ENCODE assay signal across 8 mouse cellular contexts in genomic region chr17:21733049-21733448, GRCm38 (mm10). TPM values are rescaled to one million over a fixed set of nuclear protein-coding genes. Genes with fewer than 3 reads are reported as not detected.
DNase-seq lines count a peak whose midpoint lies in the region; ATAC-seq and TF ChIP-seq lines count a peak whose summit lies in the region.

No protein-coding gene starts in this region.

- peak in 1 of 2 experiments; percentile 6 for DNase-seq in cerebellum, adult 2 months
- no peak for DNase-seq in cerebellum, postnatal 4 days (ENCODE audit: low spot score in 2 of 2)
- no peak for DNase-seq in CH12.LX (ENCODE audit: extremely low read depth)
- no peak for DNase-seq in liver, postnatal 0 days
- DNase-seq in embryo, embryonic 9.5 days (ENCODE audit: extremely low spot score), result no peak
- no peak for DNase-seq in layer of hippocampus, postnatal 25 days (ENCODE audit: extremely low spot score in 1 of 2, low spot score in 1 of 2)

- H3K9me3 ChIP-seq in CH12.LX (replicated peaks; ENCODE audit: low read length), result no peaks in the 10 kb centered on the region
- no peaks in the 10 kb centered on the region for H3K9me3 ChIP-seq in heart, embryonic 15.5 days (replicated peaks)
- no peaks in the 10 kb centered on the region for H3K9me3 ChIP-seq in liver, postnatal 0 days (ENCODE audit: low read length)

- peak overlapping the region; percentile 84 for H3K9ac ChIP-seq in CH12.LX (ENCODE audit: insufficient read depth, low read depth)
- H3K9ac ChIP-seq in heart, embryonic 15.5 days, result 0 out of 2 replicates have a peak overlapping the region, but pooled peaks have one; percentile 84
- H3K9ac ChIP-seq in liver, postnatal 0 days (replicated peaks), result peak overlapping the region; percentile 84

- no peaks in the 10 kb centered on the region for H3K79me2 ChIP-seq in CH12.LX (replicated peaks; ENCODE audit: control insufficient read depth, extremely low read depth, insufficient read depth, poor library complexity, severe bottlenecking)

- no peaks in the 10 kb centered on the region for H3K4me1 ChIP-seq in cerebellum, adult 2 months (ENCODE audit: control insufficient read depth, insufficient read depth, low read length)
- peaks cover 0 to 13% of the 10 kb centered on the region in 2 experiments; a peak in 3 of 4 replicates for H3K4me1 ChIP-seq in CH12.LX (ENCODE audit: control insufficient read depth in 1 of 2, insufficient read depth in 2 of 2)
- peaks cover 7% of the 10 kb centered on the region for H3K4me1 ChIP-seq in heart, embryonic 15.5 days (replicated peaks)
- H3K4me1 ChIP-seq in liver, postnatal 0 days (ENCODE audit: insufficient read depth), result peaks cover 7% of the 10 kb centered on the region

- in situ Hi-C loops in CH12.LX (cut with MboI; ENCODE audit: low pct_ligation_motif_present, low pct_unique_long_range_greater_than_20kb, low sequenced_read_pairs), result no loop called here

- no peak for TF ChIP-seq RAD21 in CH12.LX (IDR thresholded peaks at IDR 0.05; ENCODE audit: low read depth, low read length)

- TF ChIP-seq EP300 in CH12.LX (IDR thresholded peaks at IDR 0.05; ENCODE audit: low read length), result no peak
- no peak for TF ChIP-seq EP300 in liver, postnatal 0 days (IDR thresholded peaks at IDR 0.05; ENCODE audit: low read depth)

- TF ChIP-seq POLR2A in cerebellum, adult 2 months (IDR thresholded peaks at IDR 0.05; ENCODE audit: borderline replicate concordance, insufficient read depth, low read length), result no peak
- TF ChIP-seq POLR2A in CH12.LX (IDR thresholded peaks at IDR 0.05; ENCODE audit: low read depth, low read length), result no peak

- ATAC-seq in heart, embryonic 15.5 days (replicated peaks; ENCODE audit: insufficient number of reproducible peaks, insufficient read depth, low FRiP score, low read depth), result no peak
- no peak for ATAC-seq in liver, postnatal 0 days
- ATAC-seq in cerebellum, adult (ENCODE audit: insufficient number of reproducible peaks, low FRiP score, low TSS enrichment), result no peak

- H3K36me3 ChIP-seq in CH12.LX (replicated peaks in 1 of 2; ENCODE audit: control insufficient read depth in 1 of 2, insufficient read depth in 1 of 2, low read length in 1 of 2), result peaks cover 3 to 6% of the 10 kb centered on the region in 2 experiments
- H3K36me3 ChIP-seq in heart, embryonic 15.5 days, result 0 out of 2 replicates have a peak, but pooled peaks cover 3% of the 10 kb centered on the region
- H3K36me3 ChIP-seq in liver, postnatal 0 days (replicated peaks; ENCODE audit: insufficient read depth, low read length), result no peaks in the 10 kb centered on the region; the same call in 1 of the 2 replicates

- WGBS in cerebellum, adult 2 months, result 80% methylated on average over 4 of the region's 4 CpGs
- WGBS in heart, embryonic 15.5 days, result 84% methylated on average over 4 of the region's 4 CpGs
- 77% methylated on average over 4 of the region's 4 CpGs for WGBS in liver, postnatal 0 days (ENCODE audit: insufficient replicate concordance)

- no peak overlapping the region for H3K27ac ChIP-seq in cerebellum, adult 2 months (ENCODE audit: insufficient read depth, low read length)
- no peak overlapping the region for H3K27ac ChIP-seq in CH12.LX (ENCODE audit: insufficient read depth, low read depth)
- peak overlapping the region; percentile 84 for H3K27ac ChIP-seq in heart, embryonic 15.5 days
- H3K27ac ChIP-seq in liver, postnatal 0 days (ENCODE audit: low read depth), result peak overlapping the region; percentile 89

- H3K27me3 ChIP-seq in cerebellum, adult 2 months (ENCODE audit: control insufficient read depth, insufficient read depth, low read length), result no peaks in the 10 kb centered on the region
- H3K27me3 ChIP-seq in CH12.LX (replicated peaks), result no peaks in the 10 kb centered on the region
- no peaks in the 10 kb centered on the region for H3K27me3 ChIP-seq in heart, embryonic 15.5 days
- H3K27me3 ChIP-seq in liver, postnatal 0 days (ENCODE audit: insufficient read depth, low read length), result no peaks in the 10 kb centered on the region

- no peak for TF ChIP-seq CTCF in cerebellum, adult 2 months (IDR thresholded peaks at IDR 0.05; ENCODE audit: borderline replicate concordance, insufficient read depth, low read depth, low read length)
- no peak for TF ChIP-seq CTCF in CH12.LX (conservative IDR thresholded peaks at IDR 0.05 in 1 of 2, IDR thresholded peaks at IDR 0.05 in 1 of 2; ENCODE audit: low read depth in 2 of 2, low read length in 2 of 2)
- no peak for TF ChIP-seq CTCF in liver, postnatal 0 days (IDR thresholded peaks at IDR 0.05; ENCODE audit: low read depth)

- peak overlapping the region; percentile 69 for H3K4me2 ChIP-seq in CH12.LX (ENCODE audit: insufficient read depth, low read depth, poor library complexity, severe bottlenecking)
- H3K4me2 ChIP-seq in heart, embryonic 15.5 days, result peak overlapping the region; percentile 72
- peak overlapping the region; percentile 81 for H3K4me2 ChIP-seq in liver, postnatal 0 days (ENCODE audit: low read depth, low read length)

- dilution Hi-C loops in CH12.LX (cut with MboI; ENCODE audit: extremely low pct_ligation_motif_present, extremely low pct_unique_long_range_greater_than_20kb, low sequenced_read_pairs), result no loop called here

- peak overlapping the region; percentile 99 for H3K4me3 ChIP-seq in cerebellum, adult 2 months (replicated peaks; ENCODE audit: insufficient read depth, low read depth, low read length)
- peak overlapping the region; percentile 58 to 90 (median 73) for H3K4me3 ChIP-seq in CH12.LX (replicated peaks in 1 of 3; ENCODE audit: low read depth in 2 of 3, low read length in 2 of 3, poor library complexity in 1 of 3)
- H3K4me3 ChIP-seq in heart, embryonic 15.5 days, result peak overlapping the region; percentile 77
- peak overlapping the region; percentile 86 for H3K4me3 ChIP-seq in liver, postnatal 0 days (ENCODE audit: low read depth, low read length)

TF ChIP-seq in CH12.LX, 34 proteins besides CTCF, POLR2A, EP300 and RAD21:
- no peak for TF ChIP-seq MYC (IDR thresholded peaks at IDR 0.05; ENCODE audit: low read depth, low read length)
- no peak for TF ChIP-seq JUND (conservative IDR thresholded peaks at IDR 0.05; ENCODE audit: low read depth, low read length)
- no peak for TF ChIP-seq CHD2 (IDR thresholded peaks at IDR 0.05; ENCODE audit: low read length)
- no peak for TF ChIP-seq CHD1 (IDR thresholded peaks at IDR 0.05; ENCODE audit: low read depth, low read length)
- no peak; the same call in 1 of the 2 replicates for TF ChIP-seq ZNF384 (IDR thresholded peaks at IDR 0.05; ENCODE audit: low read depth, low read length)
- no peak for TF ChIP-seq USF1 (IDR thresholded peaks at IDR 0.05; ENCODE audit: low read depth, low read length)
- TF ChIP-seq USF2 (conservative IDR thresholded peaks at IDR 0.05; ENCODE audit: low read depth, low read length), result no peak
- no peak for TF ChIP-seq POLR2AphosphoS2 (IDR thresholded peaks at IDR 0.05; ENCODE audit: low read depth, low read length)
- no peak for TF ChIP-seq HCFC1 (IDR thresholded peaks at IDR 0.05; ENCODE audit: low read depth, low read length)
- no peak for TF ChIP-seq SIN3A (IDR thresholded peaks at IDR 0.05; ENCODE audit: low read length)
- TF ChIP-seq NELFE (IDR thresholded peaks at IDR 0.05; ENCODE audit: low read depth, low read length), result no peak
- TF ChIP-seq GABPA (IDR thresholded peaks at IDR 0.05; ENCODE audit: insufficient replicate concordance, low read depth, low read length), result no peak
- TF ChIP-seq TBP (conservative IDR thresholded peaks at IDR 0.05; ENCODE audit: low read depth, low read length), result no peak
- TF ChIP-seq NRF1 (IDR thresholded peaks at IDR 0.05; ENCODE audit: low read depth, low read length), result no peak

RNA-seq across cellular contexts. Expression of gene Zfp229, which starts 2.5 kb away (rescaled TPM):
- 3.8 and 4.6 TPM in 2 replicates for polyA plus RNA-seq in cerebellum, adult 2 months (2012; rRNA removed)
- 2.6 and 2.9 TPM in 2 replicates for total RNA-seq in CH12.LX (2012; rRNA removed)
- total RNA-seq in CH12.LX (2014; rRNA removed), result 5.1 and 5.5 TPM in 2 replicates
- polyA plus RNA-seq in CH12.LX (2012; ENCODE audit: insufficient read length, low read depth), result 1.9 and 4.4 TPM in 2 replicates
- 4.2 and 6.7 TPM in 2 replicates for polyA plus RNA-seq in heart, embryonic 15.5 days (2015; fragmentation: Nextera tagmentation; extraction: Ambion mirVana)
- 1.4 and 1.6 TPM in 2 replicates for polyA plus RNA-seq in liver, postnatal 0 days (2015; fragmentation: Nextera tagmentation; extraction: Ambion mirVana)
- 1 to 10 TPM; 3.9 TPM for total RNA-seq in layer of hippocampus, postnatal 25 days (2021)

RNA-seq across cellular contexts. Expression of gene Zfp760, which starts 25.5 kb away (rescaled TPM):
- 9.7 and 10.1 TPM in 2 replicates for polyA plus RNA-seq in cerebellum, adult 2 months (2012; rRNA removed)
- total RNA-seq in CH12.LX (2012; rRNA removed) (1.4 and 1.6 TPM in 2 replicates), CH12.LX (2014; rRNA removed) (3.5 and 3.8 TPM in 2 replicates)
- polyA plus RNA-seq in CH12.LX (2012; ENCODE audit: insufficient read length, low read depth), result 1.2 TPM in 2 replicates
- 5.3 and 6.0 TPM in 2 replicates for polyA plus RNA-seq in heart, embryonic 15.5 days (2015; fragmentation: Nextera tagmentation; extraction: Ambion mirVana)
- 1.3 and 1.9 TPM in 2 replicates for polyA plus RNA-seq in liver, postnatal 0 days (2015; fragmentation: Nextera tagmentation; extraction: Ambion mirVana)
- 1 to 10 TPM; 7.1 to 7.8 TPM for total RNA-seq in layer of hippocampus, postnatal 25 days (2021)

RNA-seq across cellular contexts. Expression of gene Gm10226, which starts 41.4 kb away (rescaled TPM):
- polyA plus RNA-seq in cerebellum, adult 2 months (2012; rRNA removed), result 5.3 and 5.5 TPM in 2 replicates
- total RNA-seq in CH12.LX (2012; rRNA removed), result 1.2 and 3.1 TPM in 2 replicates
- total RNA-seq in CH12.LX (2014; rRNA removed), result 5.5 and 5.8 TPM in 2 replicates
- polyA plus RNA-seq in CH12.LX (2012; ENCODE audit: insufficient read length, low read depth), result 4.8 TPM in 1 of 2 replicates, not detected in the other
- polyA plus RNA-seq in heart, embryonic 15.5 days (2015; fragmentation: Nextera tagmentation; extraction: Ambion mirVana), result 2.6 and 3.9 TPM in 2 replicates
- polyA plus RNA-seq in liver, postnatal 0 days (2015; fragmentation: Nextera tagmentation; extraction: Ambion mirVana), result 0.82 and 2.1 TPM in 2 replicates
- total RNA-seq in layer of hippocampus, postnatal 25 days (2021), result 1 to 10 TPM; 6.5 to 10.0 TPM

Comparison
In these comparisons a context has a peak if more than half of its experiments do, and no peak if none do; other contexts are left out.
1. H3K27ac ChIP-seq: peak in heart, embryonic 15.5 days (single experiment) and liver, postnatal 0 days (single experiment); none in cerebellum, adult 2 months (single experiment) and CH12.LX (single experiment).
2. Peak in every context shown above with its lines, with median percentiles within 50 percentile points of each other: H3K4me3 ChIP-seq, H3K4me2 ChIP-seq and H3K9ac ChIP-seq.